Mouse (Mus musculus) G1E (cell line): ENCODE data around the gene Cdh22.

Source experiments
- CTCF ChIP-seq: IDR thresholded peaks from 2 replicates; pipeline ENCODE4 v1.5.1; 2012; ENCODE audit warnings: low read depth, low read length, inconsistent platforms, mixed read lengths
- GATA1 ChIP-seq: IDR thresholded peaks from 2 replicates; pipeline ENCODE4 v1.6.1; 2012; ENCODE audit warnings: borderline replicate concordance, low read length, inconsistent platforms, mixed read lengths
- GATA2 ChIP-seq: IDR thresholded peaks from 2 replicates; pipeline ENCODE4 v1.6.1; 2012; ENCODE audit warnings: low read depth, low read length, inconsistent platforms, borderline replicate concordance
- POLR2AphosphoS5 ChIP-seq: IDR thresholded peaks from 2 replicates; pipeline ENCODE4 v1.6.1; 2012; ENCODE audit warnings: low read depth, low read length, inconsistent platforms; ENCODE audit not compliant: insufficient replicate concordance
- TAL1 ChIP-seq: conservative IDR thresholded peaks from 2 replicates; pipeline ENCODE4 v1.6.1; 2012; ENCODE audit warnings: low read depth, low read length, inconsistent platforms, mixed read lengths

DNA sequence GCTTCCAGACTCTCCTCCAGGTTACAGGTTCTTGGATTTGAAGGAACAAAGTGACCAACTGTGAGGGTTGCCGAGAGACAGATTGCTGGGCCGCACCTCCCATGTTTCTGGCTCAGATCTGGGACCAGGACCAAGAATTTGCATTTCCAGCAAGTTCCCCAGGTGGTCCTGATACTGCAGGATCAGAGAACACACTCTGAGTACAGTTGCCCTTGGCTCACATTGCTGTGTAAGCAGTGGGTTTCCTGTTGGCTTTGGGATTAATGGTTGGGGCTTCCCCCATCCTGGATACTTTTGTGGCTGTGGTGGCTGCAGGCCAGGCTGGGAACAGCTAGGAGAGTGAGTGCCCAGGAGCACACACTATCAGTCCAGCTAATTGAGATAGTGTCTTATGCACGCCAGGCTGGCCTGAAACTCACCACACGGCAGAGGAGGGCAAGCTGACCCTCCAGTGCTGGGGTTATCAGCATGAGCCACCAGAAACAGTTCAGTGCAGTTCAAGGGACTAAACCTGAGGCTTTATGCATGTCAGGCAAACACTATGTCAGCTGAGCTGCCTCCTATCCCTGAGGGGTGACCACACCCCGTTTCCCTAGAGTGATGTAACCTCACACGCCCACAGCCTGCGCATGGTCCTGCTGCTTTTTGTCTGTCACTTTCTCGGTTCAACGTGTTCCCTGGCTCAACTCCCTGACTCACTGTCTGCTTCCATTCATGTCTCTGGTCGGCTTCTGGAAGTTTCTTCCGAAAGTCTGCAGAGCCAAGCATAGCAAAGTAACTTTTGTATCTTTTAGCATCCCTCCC lies 160.4 kb downstream of the Cdh22 start:
- TF ChIP-seq GATA2 (no peak), TAL1 (no peak), CTCF (no peak), GATA1 (no peak), POLR2AphosphoS5 (no peak)
